Mouse (Mus musculus): ENCODE data around the gene Kmt2d. TPM values are rescaled to one million over a fixed set of nuclear protein-coding genes. Genes with fewer than 3 reads are reported as not detected.
A peak's percentile ranks its signal among the peaks of the same experiment; 100 is the strongest.
"Not testable (repeated sequence)": the region's sequence is repeated elsewhere in the genome, so short reads cannot be mapped to it uniquely, and the experiment has no call there.

Gene Kmt2d
- total RNA-seq (2012; rRNA removed) (14.1 and 15.6 TPM in 2 replicates), total RNA-seq (2014; rRNA removed) (4.3 and 4.8 TPM in 2 replicates), polyA plus RNA-seq (2012; ENCODE audit: insufficient read length, low read depth) (22.7 TPM in 2 replicates)

GRCm38 (mm10) chr15:98871070-98871915 is at the start of gene Kmt2d:
Gene Kmt2d (minus strand): TSS chr15:98871204.
- DNase-seq (ENCODE audit: extremely low read depth), result no peak
- in situ Hi-C loops (cut with MboI; ENCODE audit: low pct_ligation_motif_present, low pct_unique_long_range_greater_than_20kb, low sequenced_read_pairs), result no loop called here
- Histone ChIP-seq H3K79me2 (replicated peaks; ENCODE audit: control insufficient read depth, extremely low read depth, insufficient read depth, poor library complexity, severe bottlenecking) (peaks cover 55% of the 10 kb centered on the region), H3K9me3 (replicated peaks; ENCODE audit: low read length) (no peaks in the 10 kb centered on the region), H3K4me3 (replicated peaks in 1 of 3; ENCODE audit: low read depth in 2 of 3, low read length in 2 of 3, poor library complexity in 1 of 3) (peak within 1 kb of the TSS; percentile 71 to 94 (median 86)), H3K9ac (ENCODE audit: insufficient read depth, low read depth) (peak within 1 kb of the TSS; percentile 82), H3K4me1 (ENCODE audit: control insufficient read depth in 1 of 2, insufficient read depth in 2 of 2) (peaks cover 6 to 36% of the 10 kb centered on the region in 2 experiments; a peak in 2 of 4 replicates), H3K36me3 (replicated peaks in 1 of 2; ENCODE audit: control insufficient read depth in 1 of 2, insufficient read depth in 1 of 2, low read length in 1 of 2) (peaks cover 4 to 14% of the 10 kb centered on the region in 2 experiments), H3K27ac (ENCODE audit: insufficient read depth, low read depth) (peak within 1 kb of the TSS; percentile 61), H3K4me2 (ENCODE audit: insufficient read depth, low read depth, poor library complexity, severe bottlenecking) (peak within 1 kb of the TSS; percentile 97), H3K27me3 (replicated peaks) (no peaks in the 10 kb centered on the region)
- dilution Hi-C loops (cut with MboI; ENCODE audit: extremely low pct_ligation_motif_present, extremely low pct_unique_long_range_greater_than_20kb, low sequenced_read_pairs), result no loop called here
- TF ChIP-seq ZC3H11A (IDR thresholded peaks at IDR 0.05; ENCODE audit: low read depth, low read length), result no peak
- TF ChIP-seq UBTF (IDR thresholded peaks at IDR 0.05; ENCODE audit: low read depth, low read length), result peak; percentile 84; the same call in 1 of the 2 replicates
- peak; percentile 54 for TF ChIP-seq ZNF384 (IDR thresholded peaks at IDR 0.05; ENCODE audit: low read depth, low read length)
- no peak for TF ChIP-seq IRF4 (IDR thresholded peaks at IDR 0.05; ENCODE audit: low read depth, low read length)

- dilution Hi-C loops (cut with MboI; ENCODE audit: extremely low pct_ligation_motif_present, extremely low pct_unique_long_range_greater_than_20kb, low sequenced_read_pairs); H3K27me3 ChIP-seq (replicated peaks): not testable (repeated sequence)
Measured at GRCm38 (mm10) chr15:98918499-98918895, 47.5 kb upstream of the Kmt2d start.

GRCm38 (mm10) chr15:98917538-98918498 is 46.8 kb upstream of the Kmt2d start, which contains the start of gene Lmbr1l:
Gene Lmbr1l (minus strand): TSS chr15:98918231.
- peaks cover 5 to 25% of the 10 kb centered on the region in 2 experiments for H3K4me1 ChIP-seq (ENCODE audit: control insufficient read depth in 1 of 2, insufficient read depth in 2 of 2)
- H3K9ac ChIP-seq (ENCODE audit: insufficient read depth, low read depth), result peak within 1 kb of the TSS; percentile 79
- peak; percentile 100 for DNase-seq (ENCODE audit: extremely low read depth)
- H3K4me2 ChIP-seq (ENCODE audit: insufficient read depth, low read depth, poor library complexity, severe bottlenecking), result peak within 1 kb of the TSS; percentile 78
- peaks cover 6 to 25% of the 10 kb centered on the region in 2 experiments for H3K36me3 ChIP-seq (replicated peaks in 1 of 2; ENCODE audit: control insufficient read depth in 1 of 2, insufficient read depth in 1 of 2, low read length in 1 of 2)
- in situ Hi-C loops (cut with MboI; ENCODE audit: low pct_ligation_motif_present, low pct_unique_long_range_greater_than_20kb, low sequenced_read_pairs), result loop anchor here (5.0 kb wide), 1 partner anchor 1501 kb away; no protein-coding TSS in a partner anchor
- peaks cover 12% of the 10 kb centered on the region; the same call in 1 of the 2 replicates for H3K79me2 ChIP-seq (replicated peaks; ENCODE audit: control insufficient read depth, extremely low read depth, insufficient read depth, poor library complexity, severe bottlenecking)
- no peaks in the 10 kb centered on the region for H3K27me3 ChIP-seq (replicated peaks)
- dilution Hi-C loops (cut with MboI; ENCODE audit: extremely low pct_ligation_motif_present, extremely low pct_unique_long_range_greater_than_20kb, low sequenced_read_pairs), result no loop called here
- no peaks in the 10 kb centered on the region for H3K9me3 ChIP-seq (replicated peaks; ENCODE audit: low read length)
- peak within 1 kb of the TSS; percentile 77 to 92 (median 86) for H3K4me3 ChIP-seq (replicated peaks in 1 of 3; ENCODE audit: low read depth in 2 of 3, low read length in 2 of 3, poor library complexity in 1 of 3)
- H3K27ac ChIP-seq (ENCODE audit: insufficient read depth, low read depth), result peak within 1 kb of the TSS; percentile 82
- TF ChIP-seq ZMIZ1 (IDR thresholded peaks at IDR 0.05; ENCODE audit: low read depth, low read length) (no peak; the same call in 1 of the 2 replicates), ELF1 (IDR thresholded peaks at IDR 0.05; ENCODE audit: low read depth, low read length) (peak; percentile 100), USF1 (IDR thresholded peaks at IDR 0.05; ENCODE audit: low read depth, low read length) (no peak), NELFE (IDR thresholded peaks at IDR 0.05; ENCODE audit: low read depth, low read length) (peak; percentile 76), MAFK (IDR thresholded peaks at IDR 0.05; ENCODE audit: insufficient replicate concordance, low read length) (no peak), ZKSCAN1 (IDR thresholded peaks at IDR 0.05; ENCODE audit: borderline replicate concordance, low read depth, low read length) (no peak), POLR2A (IDR thresholded peaks at IDR 0.05; ENCODE audit: low read depth, low read length) (peak; percentile 83), SIN3A (IDR thresholded peaks at IDR 0.05; ENCODE audit: low read length) (peak; percentile 90), EP300 (IDR thresholded peaks at IDR 0.05; ENCODE audit: low read length) (no peak), MAX (IDR thresholded peaks at IDR 0.05; ENCODE audit: low read length) (peak; percentile 85), SMC3 (IDR thresholded peaks at IDR 0.05; ENCODE audit: low read depth, low read length) (no peak), NRF1 (IDR thresholded peaks at IDR 0.05; ENCODE audit: low read depth, low read length) (peak; percentile 57; the same call in 1 of the 2 replicates), RAD21 (IDR thresholded peaks at IDR 0.05; ENCODE audit: low read depth, low read length) (no peak; the same call in 1 of the 2 replicates), KAT2A (IDR thresholded peaks at IDR 0.05; ENCODE audit: insufficient replicate concordance, low read length) (no peak), HCFC1 (IDR thresholded peaks at IDR 0.05; ENCODE audit: low read depth, low read length) (peak; percentile 76), JUN (IDR thresholded peaks at IDR 0.05; ENCODE audit: insufficient read depth, low read depth, low read length) (peak; percentile 19; the same call in 1 of the 2 replicates)

More at GRCm38 (mm10) chr15:98918499-98918895, 47.5 kb upstream of the Kmt2d start:
- Histone ChIP-seq H3K36me3 (replicated peaks in 1 of 2; ENCODE audit: control insufficient read depth in 1 of 2, insufficient read depth in 1 of 2, low read length in 1 of 2) (peaks cover 2 to 18% of the 10 kb centered on the region in 2 experiments), H3K4me3 (replicated peaks in 1 of 3; ENCODE audit: low read depth in 2 of 3, low read length in 2 of 3, poor library complexity in 1 of 3) (peak overlapping the region; percentile 43 to 85 (median 77)), H3K79me2 (replicated peaks; ENCODE audit: control insufficient read depth, extremely low read depth, insufficient read depth, poor library complexity, severe bottlenecking) (peaks cover 12% of the 10 kb centered on the region; the same call in 1 of the 2 replicates), H3K4me1 (ENCODE audit: control insufficient read depth in 1 of 2, insufficient read depth in 2 of 2) (peaks cover 5 to 25% of the 10 kb centered on the region in 2 experiments), H3K4me2 (ENCODE audit: insufficient read depth, low read depth, poor library complexity, severe bottlenecking) (peak overlapping the region; percentile 78; the same call in 1 of the 2 replicates), H3K9ac (ENCODE audit: insufficient read depth, low read depth) (peak overlapping the region; percentile 72)
- H3K27ac ChIP-seq (ENCODE audit: insufficient read depth, low read depth); DNase-seq (ENCODE audit: extremely low read depth); H3K9me3 ChIP-seq (replicated peaks; ENCODE audit: low read length): not testable (repeated sequence)
- in situ Hi-C loops (cut with MboI; ENCODE audit: low pct_ligation_motif_present, low pct_unique_long_range_greater_than_20kb, low sequenced_read_pairs), result loop anchor here (5.0 kb wide), 1 partner anchor 1501 kb away; no protein-coding TSS in a partner anchor
